Mouse (Mus musculus) left cerebral cortex, postnatal 10 days (tissue): ENCODE measurements around the gene Eif3l. TPM values are rescaled to one million over a fixed set of nuclear protein-coding genes. Genes with fewer than 3 reads are reported as not detected.

ENCODE experiments used
- DNase-seq, 2 experiments: peaks; one replicate each; pipeline ENCODE4 v3.0.0; 2021 to 2022; ENCODE audit warnings: low spot score in 2 of 2, mixed read lengths in 1 of 2; ENCODE audit errors: extremely low spot score in 1 of 2
- intact Hi-C: fragments of 180-260 bp; cut with DNase I; formaldehyde crosslinking; loops from one replicate; pipeline ENCODE4 v1.15.1; 2025
- total RNA-seq, 2 experiments: library from RNA; stranded (reverse); gene quantifications; 2 replicates each; pipeline ENCODE4 v1.2.3; 2021

Eif3l gene
- total RNA-seq, 2 experiments from 2014 or later: 95.5 to 100 TPM

DNA sequence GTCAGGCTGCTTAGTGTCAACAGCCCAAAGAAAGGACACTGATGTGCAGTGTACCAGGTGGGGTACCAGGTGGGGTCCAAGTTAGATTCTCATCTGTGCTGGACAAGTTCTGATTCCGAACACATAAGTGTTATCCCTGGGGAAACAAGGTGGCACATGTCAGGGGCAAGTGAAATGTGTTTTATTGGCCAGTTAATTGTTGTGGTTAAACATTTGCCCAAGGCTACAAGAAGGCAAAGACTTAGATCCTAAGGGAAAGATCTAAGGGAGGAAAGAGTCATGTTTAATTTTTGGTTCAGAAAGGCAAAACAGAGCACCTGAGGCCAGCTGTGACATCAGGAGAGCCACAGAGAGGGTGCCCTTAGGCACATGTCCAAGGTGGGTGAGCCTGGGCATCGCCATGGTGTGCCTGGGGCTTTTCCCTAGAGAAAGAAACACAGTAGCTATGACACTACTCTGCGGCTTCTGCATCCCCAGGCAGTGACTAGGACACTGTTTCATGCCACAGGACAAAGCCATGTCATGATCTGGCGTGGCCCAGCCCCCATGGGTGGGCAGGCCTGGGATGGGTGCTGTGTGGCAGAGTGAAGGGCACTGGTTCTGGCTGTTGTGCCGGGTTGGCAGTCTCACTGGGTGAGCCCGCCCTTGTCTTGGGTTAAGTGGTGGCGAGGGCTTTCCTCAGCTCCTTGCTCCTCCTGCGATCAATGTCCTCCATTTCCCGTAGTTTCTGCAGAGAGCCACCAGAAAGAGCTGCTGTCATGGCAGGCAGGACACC lies 59.7 kb downstream of the Eif3l start:
- intact Hi-C loops: no loop called here
- no peak for DNase-seq

DNA sequence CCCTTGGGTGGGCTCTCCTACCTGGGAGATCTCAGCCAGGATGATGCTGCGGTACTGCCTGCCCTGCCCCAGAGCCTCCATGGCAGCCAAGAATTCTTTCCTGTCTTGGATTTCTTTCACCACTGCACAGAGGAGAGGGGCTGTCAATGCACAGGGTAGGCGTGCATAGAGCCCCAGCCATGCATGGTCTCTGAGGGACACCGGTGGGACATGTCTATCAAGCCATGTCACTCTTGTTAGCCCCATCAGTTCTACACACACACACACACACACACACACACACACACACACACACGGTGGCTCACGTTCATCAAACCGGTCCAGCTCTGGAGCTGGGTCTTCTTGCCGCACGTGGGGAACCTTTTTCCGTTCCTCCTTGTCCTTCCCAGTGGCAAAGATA lies 60.4 kb downstream of the Eif3l start:
- no peak for DNase-seq
- intact Hi-C loops: no loop called here

DNA sequence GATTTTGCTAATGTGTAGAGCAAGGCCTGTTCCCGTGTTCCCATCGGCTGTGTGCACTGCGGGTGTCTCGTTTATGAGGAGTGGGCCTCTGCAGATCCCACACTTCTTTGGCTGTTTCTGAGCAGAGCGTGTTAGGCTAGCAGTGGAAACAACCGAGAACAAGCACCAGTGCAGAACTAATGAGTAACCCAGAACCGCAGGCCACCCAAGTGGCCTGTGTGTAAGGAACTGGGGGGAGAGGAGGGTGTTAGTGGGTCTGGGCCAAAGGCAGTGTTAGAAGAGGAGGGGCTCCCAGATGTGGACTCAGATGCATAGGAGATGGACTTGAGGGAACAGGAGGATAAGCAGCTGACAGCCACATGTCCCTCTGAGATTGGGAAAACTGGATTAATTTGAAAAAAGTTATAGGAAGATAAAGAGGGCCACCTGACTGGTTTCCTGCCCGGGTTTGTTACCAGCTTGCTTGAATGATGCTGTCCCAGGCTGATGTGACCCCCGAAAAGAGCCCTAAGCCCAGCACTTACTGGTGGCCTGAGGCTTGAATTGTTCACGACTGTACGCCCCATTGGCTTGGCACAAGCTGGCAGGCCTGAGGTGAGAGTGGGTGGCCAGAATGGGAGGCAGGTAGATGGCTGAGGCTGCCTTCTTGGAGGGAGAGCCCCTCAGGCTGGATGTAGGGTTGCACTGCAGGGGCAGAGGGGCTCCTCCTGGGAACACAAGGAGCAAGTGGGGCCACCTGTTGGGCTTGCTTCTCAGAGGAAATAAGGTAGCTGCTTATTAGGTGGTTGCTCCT lies 61.0 kb downstream of the Eif3l start:
- DNase-seq: no peak
- intact Hi-C loops: no loop called here

DNA sequence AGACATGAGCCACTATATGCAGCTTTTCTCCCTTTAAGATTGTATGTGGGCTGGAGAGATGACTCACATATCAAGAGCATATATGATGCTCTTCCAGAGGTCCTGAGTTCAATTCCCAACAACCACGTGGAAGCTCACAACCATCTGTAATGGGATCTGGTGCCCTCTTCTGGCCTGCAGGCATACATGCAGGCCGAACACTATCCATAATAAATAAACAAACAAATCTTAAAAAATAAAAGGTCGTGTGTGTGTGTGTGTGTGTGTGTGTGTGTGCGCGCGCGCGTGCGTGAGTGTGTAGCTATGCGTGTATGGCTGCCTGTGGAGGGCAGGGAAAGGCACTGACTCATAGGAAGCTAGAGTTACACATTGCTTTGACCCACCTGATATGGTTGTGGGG lies 64.7 kb downstream of the Eif3l start:
- intact Hi-C loops: loop anchor here (5.0 kb wide), 2 partner anchors 42 to 62 kb away; partner anchors contain the start of gene Eif3l
- no peak for DNase-seq

DNA sequence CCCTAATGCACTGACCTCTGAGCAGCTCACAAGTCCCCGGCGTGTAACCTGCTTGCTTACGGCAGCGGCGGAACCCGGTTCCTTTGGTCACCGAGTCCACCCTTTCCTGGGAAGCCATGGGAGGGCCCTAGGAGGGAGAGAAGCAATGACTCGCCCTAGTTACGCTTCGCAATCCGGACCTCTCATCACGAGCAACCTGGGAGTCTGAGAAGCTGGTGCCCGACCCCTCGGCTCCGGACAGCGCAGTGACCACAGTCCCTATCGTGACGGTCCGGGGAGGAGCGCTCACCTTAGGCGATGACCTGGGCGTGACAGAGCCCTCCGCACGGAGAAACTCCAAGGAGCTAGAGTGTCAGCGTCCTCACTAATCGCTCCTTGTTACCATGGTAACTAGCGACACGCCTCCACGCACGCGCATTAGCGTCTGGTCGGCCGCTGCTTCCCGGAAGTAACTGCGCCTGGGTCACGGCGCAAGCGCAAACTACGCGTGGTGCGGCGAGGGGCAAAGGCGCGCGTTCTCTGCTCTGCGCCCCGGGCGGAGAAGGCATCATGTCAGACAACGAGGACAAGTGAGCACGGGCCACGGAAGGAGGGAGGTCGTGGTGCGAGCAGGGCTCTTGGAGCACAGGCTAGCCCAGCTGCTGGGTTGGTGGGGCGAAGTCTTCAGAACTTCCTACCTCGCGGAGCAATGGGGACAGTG lies 66.0 kb downstream of the Eif3l start, which contains the start of the genes Polr2f and 1700088E04Rik:
Gene Polr2f, plus strand, starts transcription at position 144 of the 700 bp plus-strand sequence.
Gene 1700088E04Rik, minus strand, starts transcription at position 388 of the 700 bp plus-strand sequence.
- intact Hi-C loops: loop anchor here (5.0 kb wide), 2 partner anchors 44 to 64 kb away; partner anchors contain the start of gene Eif3l
- peak; percentile 94 to 96 for DNase-seq

DNA sequence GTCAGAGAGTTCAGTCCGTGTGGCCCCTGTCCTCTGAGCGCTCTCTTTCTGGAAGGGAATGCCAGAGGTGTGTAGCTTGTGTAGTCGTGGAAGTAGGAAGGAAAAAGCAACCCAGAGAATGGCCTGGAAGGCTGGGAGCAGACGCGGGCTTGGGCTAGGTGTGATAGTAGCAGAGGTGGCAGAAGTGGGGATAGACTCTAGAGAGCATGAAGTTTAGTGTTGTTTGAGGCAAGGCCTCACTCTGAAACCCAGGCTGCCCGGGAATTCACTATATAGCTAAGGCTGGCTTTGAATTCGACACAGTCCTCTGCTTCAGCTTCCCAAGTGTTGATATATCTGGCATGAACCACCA lies 66.6 kb downstream of the Eif3l start:
- intact Hi-C loops: loop anchor here (5.0 kb wide), 2 partner anchors 44 to 64 kb away; partner anchors contain the start of gene Eif3l
- DNase-seq: no peak

DNA sequence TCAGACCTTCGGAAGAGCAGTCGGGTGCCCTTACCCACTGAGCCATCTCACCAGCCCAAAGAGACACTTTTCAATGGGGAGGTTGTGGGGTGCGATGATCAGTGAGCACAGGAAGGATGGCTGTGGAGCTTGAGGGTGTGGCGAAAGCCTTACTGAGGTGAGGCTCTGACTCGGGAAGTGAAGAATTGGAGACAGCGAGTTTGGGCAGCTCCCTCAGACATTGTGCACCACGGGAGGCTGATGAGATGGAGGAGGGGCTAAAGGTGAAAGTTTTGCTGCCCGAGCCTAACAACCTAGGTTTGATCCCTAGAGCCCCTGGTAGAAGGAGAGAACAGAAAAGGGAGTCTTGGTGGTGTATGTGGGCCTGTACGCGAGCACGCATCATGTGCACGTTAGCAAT lies 68.3 kb downstream of the Eif3l start:
- DNase-seq: no peak
- intact Hi-C loops: loop anchor here (5.0 kb wide), 2 partner anchors 46 to 66 kb away; partner anchors contain the start of gene Eif3l

Other genes with a start within 250 kb of the Eif3l start
- 1 to 10 TPM; 6.2 to 8.4 TPM for gene Cdc42ep1, start 232.6 kb upstream of the Eif3l start, total RNA-seq
- not detected for gene Lgals2, start 219.7 kb upstream of the Eif3l start, total RNA-seq
- 10 to 100 TPM; 54.7 to 57.6 TPM for gene Gga1, start 198.0 kb upstream of the Eif3l start, total RNA-seq
- not detected for gene Gm49510, start 175.5 kb upstream of the Eif3l start, total RNA-seq
- 1 to 10 TPM; 8.7 to 9.4 TPM for gene Sh3bp1, start 175.4 kb upstream of the Eif3l start, total RNA-seq
- gene Pdxp, start 161.3 kb upstream of the Eif3l start, total RNA-seq: 100 to 1,000 TPM; 146 to 158 TPM
- 10 to 100 TPM; 24.1 to 25.3 TPM for gene Lgals1, start 148.5 kb upstream of the Eif3l start, total RNA-seq
- gene Nol12, start 140.2 kb upstream of the Eif3l start, total RNA-seq: 10 to 100 TPM; 40.9 to 41.4 TPM
- gene Triobp, start 127.5 kb upstream of the Eif3l start, total RNA-seq: 10 to 100 TPM; 31.7 to 37.6 TPM
- gene H1f0, start 46.7 kb upstream of the Eif3l start, total RNA-seq: 10 to 100 TPM; 73.4 to 81.3 TPM
- gene Galr3, start 33.3 kb upstream of the Eif3l start, total RNA-seq: under 1 TPM; 0.36 to 0.45 TPM
- gene Ankrd54, start 12.3 kb upstream of the Eif3l start, total RNA-seq: 10 to 100 TPM; 17.9 to 20.1 TPM
- 10 to 100 TPM; 31.4 to 34.0 TPM for gene Micall1, start 33.7 kb downstream of the Eif3l start, total RNA-seq
- 100 to 1,000 TPM; 123 to 124 TPM for gene Polr2f, start 65.8 kb downstream of the Eif3l start, total RNA-seq
- gene 1700088E04Rik, start 66.1 kb downstream of the Eif3l start, total RNA-seq: 10 to 100 TPM; 12.2 to 16.5 TPM
- 10 to 100 TPM; 22.5 to 27.0 TPM for gene Sox10, start 90.1 kb downstream of the Eif3l start, total RNA-seq
- 10 to 100 TPM; 53.9 to 59.1 TPM for gene Pick1, start 154.0 kb downstream of the Eif3l start, total RNA-seq
- gene Gm49486, start 154.2 kb downstream of the Eif3l start, total RNA-seq: 1 to 10 TPM; 1.3 to 1.8 TPM
- under 1 TPM in 1 of 2 experiments, not detected in 1; 0.19 TPM for gene Slc16a8, start 179.6 kb downstream of the Eif3l start, total RNA-seq
- gene Baiap2l2, start 210.4 kb downstream of the Eif3l start, total RNA-seq: 1 to 10 TPM; 7.0 to 9.1 TPM